Mouse (Mus musculus) Muller cell, postnatal 12 days (primary cell): ENCODE results near the gene Ranbp3.
A peak's percentile ranks its signal among the peaks of the same experiment; 100 is the strongest.

ENCODE experiments used
- DNase-seq: peaks from one replicate; pipeline ENCODE4 v3.0.0-alpha.2; 2015; ENCODE audit errors: inconsistent ontology term

The Ranbp3 gene

DNA sequence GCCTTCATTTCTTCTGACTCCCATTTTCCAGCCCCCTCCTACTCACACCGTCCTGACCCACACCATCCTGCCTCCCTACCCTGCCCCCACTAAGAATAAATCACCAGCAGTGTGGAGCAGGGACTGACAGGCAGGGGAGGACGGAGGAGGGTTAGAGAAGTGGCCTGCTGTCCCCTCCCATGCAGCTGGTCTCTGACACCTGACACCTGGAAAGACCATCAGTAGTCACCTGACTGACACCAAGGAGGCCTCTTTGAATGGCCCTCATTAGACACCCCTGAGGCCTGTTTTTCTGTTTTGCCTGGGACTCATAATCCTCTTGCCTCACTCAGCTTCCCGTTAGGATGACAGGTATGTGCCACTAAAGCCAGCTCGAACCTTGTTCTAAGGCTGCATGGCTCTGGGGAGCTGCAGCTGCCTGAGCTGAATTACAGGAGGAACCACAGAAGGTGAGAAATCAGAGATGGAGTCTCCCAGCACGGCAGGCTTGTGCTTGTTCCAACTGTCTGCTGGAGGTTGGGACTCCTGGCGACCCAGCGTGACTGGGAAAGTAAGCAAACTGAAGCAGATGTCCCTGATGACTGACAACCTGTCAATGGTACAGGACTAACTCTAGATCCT is 54.0 kb downstream of the Ranbp3 start:
- DNase-seq = no peak

GRCm38 (mm10) chr17:56727659-56728058 is 54.6 kb downstream of the Ranbp3 start:
- DNase-seq = no peak

DNA sequence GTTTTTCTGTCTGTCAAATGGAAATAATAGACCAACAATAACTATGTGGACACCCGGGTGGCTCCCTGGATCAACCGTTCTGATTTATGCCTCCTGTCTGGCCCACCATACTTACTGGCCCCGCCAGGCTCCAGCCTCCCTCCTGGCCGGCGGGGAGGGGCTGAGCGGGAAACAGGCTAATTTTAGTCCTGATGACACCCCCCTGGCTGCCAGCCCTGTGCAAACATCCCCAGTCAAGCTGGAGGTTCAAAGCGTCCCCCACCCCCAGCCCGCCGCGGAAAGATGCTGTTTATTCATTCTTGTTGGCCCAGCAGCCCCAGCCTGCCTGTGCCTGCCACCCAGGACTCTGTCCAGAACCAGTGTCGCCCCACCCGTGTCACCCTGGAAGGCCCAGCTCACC is 55.0 kb downstream of the Ranbp3 start:
- no peak for DNase-seq

- peak; percentile 73 for DNase-seq
Measured at GRCm38 (mm10) chr17:56729151-56729550, 56.1 kb downstream of the Ranbp3 start.

GRCm38 (mm10) chr17:56729656-56730055 is 56.6 kb downstream of the Ranbp3 start:
- no peak for DNase-seq

- no peak for DNase-seq
Measured at GRCm38 (mm10) chr17:56736534-56736933, 63.4 kb downstream of the Ranbp3 start.

DNA sequence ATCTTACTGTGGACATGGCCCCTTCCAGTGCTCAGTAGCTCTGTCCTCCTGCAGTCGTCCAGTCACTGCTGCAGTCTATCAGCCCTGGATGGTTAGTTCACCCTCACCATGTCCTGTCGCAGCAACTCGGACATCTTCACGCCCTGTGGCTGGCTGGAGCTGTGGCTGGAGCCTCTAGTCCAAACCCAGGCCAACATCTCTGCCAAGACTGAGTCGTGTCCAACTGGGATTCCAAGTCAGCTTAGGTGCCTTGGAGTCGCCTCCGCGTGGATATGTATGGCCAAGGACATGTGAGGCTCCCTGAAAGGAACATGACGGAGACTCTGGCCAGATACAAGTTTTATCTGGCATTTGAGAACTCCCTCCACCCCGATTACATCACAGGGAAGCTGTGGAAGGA is 65.1 kb downstream of the Ranbp3 start:
- no peak for DNase-seq

DNA sequence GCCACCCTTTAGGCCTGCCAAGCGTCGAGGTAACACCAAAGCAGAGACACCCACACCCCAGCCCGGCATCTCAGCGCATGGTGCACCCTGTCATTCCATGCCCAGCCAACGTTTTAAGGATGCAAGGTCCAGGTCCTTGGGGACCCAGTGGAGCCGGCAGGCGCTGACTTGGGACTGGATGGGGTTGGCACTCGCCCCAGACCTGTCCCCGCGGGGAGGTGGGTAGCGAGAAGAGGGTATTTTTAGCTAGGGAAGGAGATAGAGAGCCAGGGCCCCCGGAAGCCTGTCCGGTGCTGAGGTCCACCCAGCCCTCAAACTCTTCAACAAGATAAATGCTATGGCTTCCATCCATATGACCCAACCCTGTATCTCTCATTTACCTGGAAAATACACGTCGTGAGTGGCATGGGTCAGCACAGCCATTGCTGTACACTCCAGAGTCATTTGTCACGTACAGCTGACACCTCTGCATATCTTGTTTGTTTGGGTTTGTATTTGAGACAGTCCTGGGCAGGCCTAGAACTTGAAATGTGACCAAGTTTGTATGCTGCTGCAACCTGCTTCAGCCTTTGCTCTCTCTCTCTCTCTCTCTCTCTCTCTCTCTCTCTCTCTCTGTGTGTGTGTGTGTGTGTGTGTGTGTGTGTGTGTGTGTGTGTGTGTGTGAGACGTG is 67.2 kb downstream of the Ranbp3 start:
- no peak for DNase-seq

DNA sequence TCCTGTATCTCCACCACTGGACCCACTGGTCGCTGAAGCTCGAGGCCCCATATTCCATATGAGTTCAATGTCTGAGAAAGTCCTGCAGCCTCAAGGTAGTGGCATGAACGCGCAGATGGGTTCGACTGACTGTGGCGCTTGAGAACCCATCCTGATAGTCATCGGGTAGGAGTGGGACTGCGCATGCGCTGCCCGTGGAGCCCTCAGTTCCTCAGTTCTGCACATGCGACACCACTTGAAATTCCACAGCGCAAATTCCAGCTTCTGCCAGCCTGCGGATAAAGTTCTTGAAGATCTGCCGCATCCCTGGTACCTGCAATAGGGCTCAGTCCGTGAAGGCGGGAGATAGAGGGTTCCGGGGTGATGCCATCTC is 67.7 kb downstream of the Ranbp3 start:
- DNase-seq = no peak

DNA sequence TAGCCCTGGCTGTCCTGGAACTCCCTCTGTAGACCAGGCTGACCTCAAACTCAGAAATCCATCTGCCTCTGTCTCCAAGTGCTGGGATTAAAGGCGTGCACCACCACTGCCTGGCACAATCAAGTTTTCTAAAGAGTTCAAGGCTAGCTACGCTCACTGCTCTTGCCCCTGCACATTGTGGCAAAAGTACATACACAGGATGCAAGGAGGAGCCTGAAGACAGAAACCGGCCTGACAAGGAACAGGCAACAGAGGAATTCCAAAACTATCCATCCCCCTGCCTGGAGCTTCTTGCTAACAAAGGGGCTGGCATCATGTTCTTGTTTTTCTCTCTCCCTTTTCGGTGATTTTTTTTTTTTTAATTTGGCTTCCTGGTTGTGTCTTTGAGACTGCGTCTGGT is 71.1 kb downstream of the Ranbp3 start:
- DNase-seq = no peak

GRCm38 (mm10) chr17:56751404-56752072 is 78.4 kb downstream of the Ranbp3 start:
- DNase-seq = peak; percentile 42

DNA sequence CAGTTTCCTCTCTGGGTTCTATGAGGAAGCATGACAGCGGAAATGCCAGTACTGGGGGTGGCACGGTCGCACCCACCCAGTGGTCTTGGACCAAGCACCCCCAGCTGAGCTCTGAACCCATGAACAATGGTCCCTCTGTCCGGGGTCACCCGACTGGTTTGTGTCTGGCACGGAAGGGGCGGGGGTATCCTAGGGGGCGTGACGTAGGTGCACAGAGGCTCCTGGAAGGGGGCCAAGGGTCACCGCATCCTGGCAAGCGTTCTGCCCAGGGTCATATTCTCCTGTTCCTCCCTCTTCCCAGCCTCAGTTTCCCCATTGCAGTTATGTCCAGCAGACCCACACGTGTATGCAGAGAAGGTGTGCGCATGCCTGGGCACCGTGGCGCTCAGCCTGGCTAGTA is 80.4 kb downstream of the Ranbp3 start:
- DNase-seq = peak; percentile 38

GRCm38 (mm10) chr17:56754271-56755185 is 81.4 kb downstream of the Ranbp3 start:
- DNase-seq = no peak

DNA sequence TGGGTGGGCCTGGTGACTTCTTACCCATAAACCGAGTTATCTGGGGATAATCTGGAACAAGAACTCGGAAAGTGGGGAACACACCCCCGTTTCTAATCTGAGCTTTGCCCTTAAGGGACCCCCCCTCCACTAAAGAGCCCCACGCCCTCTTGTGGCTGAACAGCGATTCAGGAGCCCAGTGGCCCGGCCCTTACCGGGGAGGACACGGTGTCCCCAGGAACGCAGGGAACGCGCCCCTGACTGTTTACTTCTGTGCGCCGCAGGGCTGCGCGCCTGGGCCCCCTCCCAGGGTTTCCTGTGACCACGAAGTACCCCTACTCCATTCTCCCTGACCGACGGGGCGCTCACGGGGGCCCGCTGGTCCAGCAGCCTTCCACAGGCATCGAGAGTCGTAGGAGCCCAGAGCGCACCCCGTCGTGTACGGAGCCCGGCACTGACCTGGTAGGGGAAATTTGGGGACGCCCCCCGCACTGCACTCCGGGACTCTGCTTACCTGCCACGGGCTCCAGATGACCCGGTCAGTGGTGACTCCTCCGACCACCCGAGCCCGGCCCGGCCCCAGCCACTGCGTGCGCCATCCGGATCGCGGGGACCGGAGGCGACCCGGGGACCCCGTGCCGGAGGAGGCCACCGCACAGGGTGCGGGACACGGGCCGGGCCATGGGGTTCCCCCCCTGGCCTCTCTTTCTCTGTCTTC is 83.8 kb downstream of the Ranbp3 start:
- peak; percentile 41 for DNase-seq

- peak; percentile 88 for DNase-seq
Measured at GRCm38 (mm10) chr17:56757416-56758123, 84.5 kb downstream of the Ranbp3 start, which contains the start of gene Nrtn. Nrtn (minus strand) TSS chr17:56757530.

GRCm38 (mm10) chr17:56758132-56758531 is 85.0 kb downstream of the Ranbp3 start:
- DNase-seq = peak; percentile 63

GRCm38 (mm10) chr17:56759261-56759660 is 86.2 kb downstream of the Ranbp3 start:
- no peak for DNase-seq

DNA sequence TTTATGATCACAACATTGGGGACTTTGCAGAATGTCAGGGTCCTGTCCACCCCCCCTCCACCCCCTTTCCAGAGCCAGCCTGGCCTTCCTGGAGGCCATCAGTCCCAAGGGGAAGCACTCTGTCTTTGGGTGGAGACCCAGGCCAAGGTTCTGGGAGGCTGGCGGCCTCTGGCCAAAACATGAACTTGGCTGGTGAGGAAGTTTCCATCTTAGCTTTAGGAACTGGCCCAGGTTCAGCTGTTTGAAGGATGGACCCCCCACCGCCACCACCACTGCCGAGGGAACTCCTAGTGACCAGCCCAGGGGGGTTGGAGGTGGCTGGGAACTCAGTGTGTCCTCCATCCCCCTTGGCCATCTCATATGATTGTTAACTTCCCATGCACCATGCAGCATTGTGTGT is 88.0 kb downstream of the Ranbp3 start:
- DNase-seq = no peak
